Mouse (Mus musculus): ENCODE measurements at regions not wholly inside any gene's neighbourhood (a gene's known extent, or its start where the extent isn't known, plus 50 kb on each side); places are given as distances from the start of the nearest gene placed in this dataset.

- peak; percentile 26 for DNase-seq
These were observed 85.2 kb upstream of the Bach2 start for GRCm38 (mm10) chr4:32153356-32153755.

- DNase-seq = no peak
These were observed 81.6 kb upstream of the Bach2 start for GRCm38 (mm10) chr4:32156965-32157364.

- DNase-seq = no peak
These were observed 80.2 kb upstream of the Bach2 start for GRCm38 (mm10) chr4:32158451-32158850.

- DNase-seq = no peak
These were observed 79.7 kb upstream of the Bach2 start for GRCm38 (mm10) chr4:32158886-32159285.

- no peak for DNase-seq
These were observed 77.8 kb upstream of the Bach2 start for GRCm38 (mm10) chr4:32160815-32161214.

- no peak for DNase-seq
These were observed 76.5 kb upstream of the Bach2 start for GRCm38 (mm10) chr4:32161871-32162656.

- no peak for DNase-seq
These were observed 75.8 kb upstream of the Bach2 start for GRCm38 (mm10) chr4:32162694-32163240.

GRCm38 (mm10) chr4:32164081-32164641 lies 74.4 kb upstream of the Bach2 start:
- no peak for DNase-seq

GRCm38 (mm10) chr4:32164736-32165241 lies 73.8 kb upstream of the Bach2 start:
- no peak for DNase-seq

- no peak for DNase-seq
These were observed 72.6 kb upstream of the Bach2 start for GRCm38 (mm10) chr4:32165918-32166528.

- no peak for DNase-seq
These were observed 71.5 kb upstream of the Bach2 start for GRCm38 (mm10) chr4:32167151-32167550.

- no peak for DNase-seq
These were observed 68.5 kb upstream of the Bach2 start for GRCm38 (mm10) chr4:32170106-32170459.

GRCm38 (mm10) chr4:32170460-32171192 lies 68.0 kb upstream of the Bach2 start:
- no peak for DNase-seq

GRCm38 (mm10) chr4:32171291-32171690 lies 67.3 kb upstream of the Bach2 start:
- no peak for DNase-seq

GRCm38 (mm10) chr4:32172992-32173391 lies 65.6 kb upstream of the Bach2 start:
- DNase-seq = no peak

GRCm38 (mm10) chr4:32174771-32175170 lies 63.8 kb upstream of the Bach2 start:
- no peak for DNase-seq

GRCm38 (mm10) chr4:32175231-32175630 lies 63.4 kb upstream of the Bach2 start:
- DNase-seq = no peak

GRCm38 (mm10) chr4:32175853-32176448 lies 62.7 kb upstream of the Bach2 start:
- DNase-seq = no peak

- no peak for DNase-seq
These were observed 62.0 kb upstream of the Bach2 start for GRCm38 (mm10) chr4:32176449-32177135.

- no peak for DNase-seq
These were observed 60.5 kb upstream of the Bach2 start for GRCm38 (mm10) chr4:32177933-32178639.

- DNase-seq = no peak
These were observed 58.8 kb upstream of the Bach2 start for GRCm38 (mm10) chr4:32179707-32180241.

Data from cerebellum, adult 9-10 months (tissue).